9 mouse cellular contexts compared by ENCODE assay signal in the genomic region with DNA sequence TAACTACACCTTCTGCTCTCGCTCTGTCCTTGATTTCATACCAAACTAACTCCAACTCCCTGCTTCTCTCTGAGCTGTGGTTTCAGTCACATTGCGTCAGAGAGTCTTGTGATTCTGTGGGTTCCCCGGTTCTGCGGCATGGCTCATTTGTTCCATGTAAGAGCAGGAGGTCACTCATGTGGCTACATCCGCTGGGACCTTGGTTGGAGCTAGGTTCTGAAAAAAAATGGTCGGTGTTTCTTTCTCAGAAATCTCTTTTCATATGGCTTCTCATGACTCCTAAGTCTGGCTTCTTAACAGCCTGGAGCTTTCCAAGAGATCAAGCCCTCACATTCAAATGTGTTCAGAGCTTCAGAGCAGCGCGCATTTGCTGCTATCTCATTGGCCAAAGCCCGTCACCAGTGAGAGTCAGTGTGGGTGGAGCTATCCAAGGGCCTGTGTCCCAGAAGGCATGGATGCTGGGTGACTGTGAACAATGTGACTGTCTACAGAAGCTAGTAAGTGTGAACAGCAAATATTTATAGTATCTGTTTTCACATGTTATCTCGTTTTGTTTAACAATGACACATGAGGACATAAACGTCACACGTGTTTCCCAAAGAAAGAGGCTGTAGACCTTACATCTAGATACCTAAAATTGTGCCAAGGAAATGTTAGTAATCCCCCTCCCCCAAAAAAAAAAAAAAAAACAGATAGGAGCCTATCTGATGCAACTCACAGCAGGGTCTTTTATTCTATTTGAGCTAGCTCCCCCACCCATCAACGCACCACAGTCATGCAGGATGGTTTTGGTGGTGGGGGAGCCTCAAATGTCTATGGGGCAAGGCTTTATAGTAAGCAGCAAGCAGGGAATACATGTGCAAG. TPM values are rescaled to one million over a fixed set of nuclear protein-coding genes. Genes with fewer than 3 reads are reported as not detected.
DNase-seq lines count a peak whose midpoint lies in the region; ATAC-seq and TF ChIP-seq lines count a peak whose summit lies in the region.
"Had no signal": no experiment of that assay in that cellular context is flagged by ENCODE, and none has a peak within 500 bp of the region (broad histone marks: within the 10 kb centered on the region; RNA-seq: fewer than 3 reads in every experiment).

No protein-coding gene starts in this region.

- H3K4me1 ChIP-seq in thymus, adult 2 months (replicated peaks; ENCODE audit: control insufficient read depth, insufficient read depth, low read length): peaks cover 10% of the 10 kb centered on the region

- no peak overlapping the region for H3K27ac ChIP-seq in gastrocnemius, adult 2 months
- H3K27ac ChIP-seq in thymus, adult 2 months (ENCODE audit: control insufficient read depth, insufficient read depth, low read length): no peak overlapping the region

- intact Hi-C loops in gastrocnemius, adult 2 months (cut with DNase I): no loop called here
- intact Hi-C loops in heart, postnatal 36 days (cut with DNase I): no loop called here
- intact Hi-C loops in left cerebral cortex, postnatal 25 days (cut with DNase I): no loop called here

- DNase-seq in gastrocnemius, adult 18-20 months (ENCODE audit: low spot score): peak; percentile 5
- DNase-seq in gastrocnemius, adult 2 months: no peak
- peak; percentile 26 for DNase-seq in brain, adult 2 months (ENCODE audit: low read depth, low spot score)
- peak; percentile 11 to 18 for DNase-seq in heart, postnatal 36 days
- DNase-seq in left cerebral cortex, postnatal 25 days (ENCODE audit: low spot score in 2 of 2): no peak
- no peak for DNase-seq in thymus, adult 2 months
- DNase-seq in ovary, postnatal 36 days (ENCODE audit: low spot score): no peak
- DNase-seq: gastrocnemius, postnatal 36 days had no signal

- peak; percentile 85 for ATAC-seq in megakaryocyte progenitor cell, adult 5-6 weeks (replicated peaks; ENCODE audit: poor library complexity)

- H3K27me3 ChIP-seq in thymus, adult 2 months (ENCODE audit: control insufficient read depth, insufficient read depth, low read length): no peaks in the 10 kb centered on the region

- TF ChIP-seq CTCF in gastrocnemius, adult 2 months (IDR thresholded peaks at IDR 0.05): no peak
- TF ChIP-seq CTCF in thymus, adult 2 months (IDR thresholded peaks at IDR 0.05; ENCODE audit: borderline replicate concordance, control insufficient read depth, extremely low read depth, insufficient read depth, low read length, poor library complexity): no peak

- no peak for TF ChIP-seq POLR2A in thymus, adult 2 months (IDR thresholded peaks at IDR 0.05; ENCODE audit: control insufficient read depth, extremely low read depth, insufficient read depth, low read length, poor library complexity)

- no peaks in the 10 kb centered on the region for H3K36me3 ChIP-seq in thymus, adult 2 months (ENCODE audit: control insufficient read depth, insufficient read depth, low read length)

- no peak overlapping the region for H3K4me3 ChIP-seq in gastrocnemius, adult 2 months
- no peak overlapping the region for H3K4me3 ChIP-seq in thymus, adult 2 months (ENCODE audit: control insufficient read depth, insufficient read depth, low read length)

- WGBS in thymus, adult 2 months: 93% methylated on average over 13 of the region's 13 CpGs

RNA-seq across cellular contexts. Expression of gene Aida, which starts 32.0 kb away (rescaled TPM):
- total RNA-seq in gastrocnemius, adult 18-20 months (2021): 10 to 100 TPM; 21.1 to 22.6 TPM
- 10 to 100 TPM; 16.6 to 21.9 TPM for total RNA-seq in gastrocnemius, adult 2 months (2021)
- 10 to 100 TPM; 26.1 to 31.3 TPM for total RNA-seq in heart, postnatal 36 days (2021)
- 39.9 and 44.9 TPM in 2 replicates for total RNA-seq in megakaryocyte progenitor cell, adult 5-6 weeks (2015)
- total RNA-seq in megakaryocyte progenitor cell, adult 5-6 weeks (2017): 53.3 and 55.8 TPM in 2 replicates
- 10 to 100 TPM; 47.5 to 51.5 TPM for total RNA-seq in left cerebral cortex, postnatal 25 days (2021)
- polyA plus RNA-seq in thymus, adult 2 months (2012; rRNA removed): 19.8 and 24.7 TPM in 2 replicates

RNA-seq across cellular contexts. Expression of gene Brox, which starts 32.7 kb away (rescaled TPM):
- 10 to 100 TPM; 16.2 to 16.5 TPM for total RNA-seq in gastrocnemius, adult 18-20 months (2021)
- 10 to 100 TPM; 17.2 to 22.7 TPM for total RNA-seq in gastrocnemius, adult 2 months (2021)
- 10 to 100 TPM; 32.0 to 34.4 TPM for total RNA-seq in heart, postnatal 36 days (2021)
- total RNA-seq in megakaryocyte progenitor cell, adult 5-6 weeks (2015): 24.6 and 32.7 TPM in 2 replicates
- 35.8 and 47.5 TPM in 2 replicates for total RNA-seq in megakaryocyte progenitor cell, adult 5-6 weeks (2017)
- total RNA-seq in left cerebral cortex, postnatal 25 days (2021): 10 to 100 TPM; 49.3 to 51.3 TPM
- polyA plus RNA-seq in thymus, adult 2 months (2012; rRNA removed): 30.8 and 34.2 TPM in 2 replicates

RNA-seq across cellular contexts. Expression of gene Disp1, which starts 43.1 kb away (rescaled TPM):
- total RNA-seq in gastrocnemius, adult 18-20 months (2021): 1 to 10 TPM; 2.3 to 3.3 TPM
- 1 to 10 TPM; 3.3 to 4.6 TPM for total RNA-seq in gastrocnemius, adult 2 months (2021)
- 1 to 10 TPM; 5.6 to 7.0 TPM for total RNA-seq in heart, postnatal 36 days (2021)
- total RNA-seq in megakaryocyte progenitor cell, adult 5-6 weeks (2015): 5.7 and 6.2 TPM in 2 replicates
- total RNA-seq in megakaryocyte progenitor cell, adult 5-6 weeks (2017): 5.3 and 7.2 TPM in 2 replicates
- total RNA-seq in left cerebral cortex, postnatal 25 days (2021): 1 to 10 TPM; 5.4 to 7.3 TPM
- 28.9 and 29.7 TPM in 2 replicates for polyA plus RNA-seq in thymus, adult 2 months (2012; rRNA removed)

Comparison
In these comparisons a context has a peak if more than half of its experiments do, and no peak if none do; other contexts are left out.
1. DNase-seq: peak in gastrocnemius, adult 18-20 months (single experiment), brain, adult 2 months (single experiment) and heart, postnatal 36 days (2 of 2); none in gastrocnemius, adult 2 months (single experiment), left cerebral cortex, postnatal 25 days (0 of 2), thymus, adult 2 months (single experiment) and ovary, postnatal 36 days (single experiment).